Mouse (Mus musculus) liver, postnatal 0 days (tissue): ENCODE results near the gene Kif9. TPM values are rescaled to one million over a fixed set of nuclear protein-coding genes. Genes with fewer than 3 reads are reported as not detected.

Source experiments
- ATAC-seq: fragments of 200-750 bp; cut with Nextera tagmentation; 2 replicates; pipeline ENCODE4 v1.8.0; 2017; ENCODE audit warnings: mild to moderate bottlenecking, moderate library complexity
- DNase-seq: peaks from one replicate; pipeline ENCODE4 v3.0.0-alpha.2; 2016
- H3K27ac ChIP-seq: fragments of 300-500 bp; sonication (generic); 2 replicates; pipeline ENCODE4 v1.5.1; 2014; ENCODE audit warnings: antibody characterized with exemption, moderate library complexity, mild to moderate bottlenecking, low read depth
- H3K27me3 ChIP-seq: fragments of 300-500 bp; sonication (generic); 2 replicates; pipeline ENCODE4 v1.6.1; 2014; ENCODE audit warnings: low read length, control low read depth, mixed read lengths; ENCODE audit not compliant: insufficient read depth
- H3K36me3 ChIP-seq: fragments of 300-500 bp; sonication (generic); replicated peaks from 2 replicates; pipeline ENCODE4 v1.6.1; 2014; ENCODE audit warnings: mild to moderate bottlenecking, control low read depth, low read length, moderate library complexity, mixed read lengths; ENCODE audit not compliant: insufficient read depth
- H3K4me1 ChIP-seq: fragments of 300-500 bp; sonication (generic); 2 replicates; pipeline ENCODE4 v1.6.1; 2014; ENCODE audit warnings: antibody characterized with exemption, mild to moderate bottlenecking, control low read depth; ENCODE audit not compliant: insufficient read depth
- H3K4me2 ChIP-seq: fragments of 300-500 bp; sonication (generic); 2 replicates; pipeline ENCODE4 v1.6.1; 2014; ENCODE audit warnings: low read depth, mild to moderate bottlenecking, low read length, moderate library complexity, mixed read lengths
- H3K4me3 ChIP-seq: fragments of 300-500 bp; sonication (generic); 2 replicates; pipeline ENCODE4 v1.5.1; 2014; ENCODE audit warnings: low read depth, low read length
- H3K9ac ChIP-seq: fragments of 300-500 bp; sonication (generic); replicated peaks from 2 replicates; pipeline ENCODE4 v1.6.1; 2014; ENCODE audit warnings: mild to moderate bottlenecking, moderate library complexity
- H3K9me3 ChIP-seq: fragments of 300-500 bp; sonication (generic); 2 replicates; pipeline ENCODE4 v1.6.1; 2016; ENCODE audit warnings: mild to moderate bottlenecking, control low read depth, low read length, mixed read lengths
- CTCF ChIP-seq: sonication (generic); IDR thresholded peaks from 2 replicates; pipeline ENCODE4 v1.5.1; 2016; ENCODE audit warnings: antibody characterized with exemption, low read depth
- EP300 ChIP-seq: IDR thresholded peaks from 2 replicates; pipeline ENCODE4 v1.6.1; 2016; ENCODE audit warnings: antibody characterized with exemption, low read depth, mild to moderate bottlenecking
- WGBS: fragments of 180-500 bp; shearing (Covaris S2); extraction: QIAGEN DNeasy Blood & Tissue Kit; methylation state at CpG from one replicate; pipeline ENCODE4 v1.1.7; 2014; ENCODE audit not compliant: insufficient replicate concordance; 5-methylcytosine and 5-hydroxymethylcytosine counted together
- polyA plus RNA-seq: library from polyadenylated mRNA; unstranded; fragments of >200 nt; fragmentation: Nextera tagmentation; extraction: Ambion mirVana; gene quantifications from 2 replicates; pipeline ENCODE4 v1.2.1, GENCODE M21; 2015

Kif9 gene
- polyA plus RNA-seq, 1 experiment from 2014 or later, result 0.53 TPM

DNA sequence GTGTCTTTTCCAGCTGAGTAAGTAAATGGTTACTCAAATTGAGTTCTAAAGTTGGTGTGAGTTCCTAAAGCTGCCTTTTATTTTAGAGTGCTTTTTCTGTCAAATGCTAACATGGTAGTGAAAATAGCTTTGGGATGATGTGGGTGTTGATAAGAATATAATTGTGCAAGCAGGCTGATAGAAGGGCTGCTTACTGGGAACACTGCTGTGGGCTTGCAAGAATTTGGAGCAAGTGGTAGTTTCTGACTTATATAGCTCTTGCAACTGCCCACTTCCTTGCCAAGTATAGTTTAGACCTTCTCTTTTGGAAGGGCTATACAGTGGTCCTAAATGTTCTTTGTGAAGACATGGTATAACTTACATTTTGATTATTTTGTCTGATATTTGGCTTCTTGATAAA, 61.8 kb downstream of the Kif9 start:
- ATAC-seq (no peak), DNase-seq (no peak)
- TF ChIP-seq EP300 (no peak), CTCF (no peak)

GRCm38 (mm10) chr9:110541988-110542387, 65.2 kb downstream of the Kif9 start:
- 53% methylated on average over 4 of the region's 4 CpGs for WGBS
- DNase-seq (no peak), ATAC-seq (0 out of 2 replicates have a peak, but pooled peaks have one; percentile 8)

More for the DNA sequence above, 61.8 kb downstream of the Kif9 start:
- Histone ChIP-seq H3K4me1 (peaks cover 29% of the 10 kb centered on the region), H3K4me2 (no peak overlapping the region), H3K9ac (no peak overlapping the region), H3K36me3 (0 out of 2 replicates have a peak, but pooled peaks cover 4% of the 10 kb centered on the region), H3K4me3 (no peak overlapping the region), H3K27me3 (no peaks in the 10 kb centered on the region), H3K27ac (no peak overlapping the region), H3K9me3 (no peaks in the 10 kb centered on the region)

DNA sequence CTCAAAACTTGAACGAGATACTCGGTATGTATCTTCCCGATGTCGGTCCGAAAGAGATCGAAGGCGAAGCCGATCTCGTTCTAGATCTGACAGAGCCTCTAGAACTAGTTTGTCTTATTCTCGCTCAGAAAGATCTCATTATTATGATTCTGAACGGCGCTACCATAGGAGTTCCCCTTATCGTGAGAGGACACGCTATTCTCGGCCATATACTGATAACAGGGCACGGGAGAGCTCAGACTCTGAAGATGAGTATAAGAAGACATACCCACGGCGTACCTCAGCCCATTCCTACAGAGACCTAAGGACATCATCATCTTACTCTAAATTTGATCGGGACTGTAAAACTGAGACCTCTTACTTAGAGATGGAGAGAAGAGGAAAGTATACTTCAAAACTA, 71.5 kb downstream of the Kif9 start:
- Histone ChIP-seq H3K9me3 (no peaks in the 10 kb centered on the region), H3K9ac (no peak overlapping the region), H3K4me3 (no peak overlapping the region), H3K4me1 (no peaks in the 10 kb centered on the region), H3K27ac (no peak overlapping the region), H3K27me3 (no peaks in the 10 kb centered on the region), H3K36me3 (peaks cover 60% of the 10 kb centered on the region), H3K4me2 (no peak overlapping the region)
- no peak for DNase-seq
- 81% methylated on average over 19 of the region's 19 CpGs for WGBS
- no peak for ATAC-seq
- TF ChIP-seq CTCF (no peak), EP300 (no peak)

More at GRCm38 (mm10) chr9:110541988-110542387, 65.2 kb downstream of the Kif9 start:
- Histone ChIP-seq H3K27me3 (no peaks in the 10 kb centered on the region), H3K4me2 (no peak overlapping the region), H3K4me3 (no peak overlapping the region), H3K4me1 (peaks cover 4% of the 10 kb centered on the region), H3K9ac (no peak overlapping the region), H3K9me3 (no peaks in the 10 kb centered on the region), H3K27ac (no peak overlapping the region), H3K36me3 (0 out of 2 replicates have a peak, but pooled peaks cover 2% of the 10 kb centered on the region)
- no peak for TF ChIP-seq CTCF
- TF ChIP-seq EP300, result no peak

- H3K36me3 ChIP-seq, result peaks cover 66% of the 10 kb centered on the region
- no peak overlapping the region for H3K9ac ChIP-seq
- H3K4me2 ChIP-seq, result no peak overlapping the region
- H3K9me3 ChIP-seq, result no peaks in the 10 kb centered on the region
- TF ChIP-seq EP300 (no peak), CTCF (peak; percentile 45; the same call in 1 of the 2 replicates)
- no peaks in the 10 kb centered on the region for H3K27me3 ChIP-seq
- H3K27ac ChIP-seq, result no peak overlapping the region
- DNase-seq (no peak), ATAC-seq (no peak)
- no peaks in the 10 kb centered on the region for H3K4me1 ChIP-seq
- no peak overlapping the region for H3K4me3 ChIP-seq
Observed at GRCm38 (mm10) chr9:110568309-110568708, 91.6 kb downstream of the Kif9 start.

Other genes with a start within 250 kb of the Kif9 start
- gene Cspg5, start 233.2 kb upstream of the Kif9 start, polyA plus RNA-seq, result 0.31 and 0.41 TPM in 2 replicates
- gene Elp6, start 171.8 kb upstream of the Kif9 start, polyA plus RNA-seq, result 3.2 and 3.3 TPM in 2 replicates
- gene Scap, start 143.7 kb upstream of the Kif9 start, polyA plus RNA-seq, result 42.7 and 44.4 TPM in 2 replicates
- gene Ptpn23, start 68.7 kb upstream of the Kif9 start, polyA plus RNA-seq, result 3.0 and 3.3 TPM in 2 replicates
- gene Ngp, start 57.2 kb upstream of the Kif9 start, polyA plus RNA-seq, result 1,016 and 1,021 TPM in 2 replicates
- gene Klhl18, start 264 bp upstream of the Kif9 start, polyA plus RNA-seq, result 1.4 and 1.5 TPM in 2 replicates
- 9.6 and 10.1 TPM in 2 replicates for gene Setd2, start 55.6 kb downstream of the Kif9 start, polyA plus RNA-seq
- 1.3 and 1.4 TPM in 2 replicates for gene Nradd, start 147.5 kb downstream of the Kif9 start, polyA plus RNA-seq
- 1.5 and 2.0 TPM in 2 replicates for gene Nbeal2, start 177.2 kb downstream of the Kif9 start, polyA plus RNA-seq
- 69.3 and 71.1 TPM in 2 replicates for gene Ccdc12, start 179.5 kb downstream of the Kif9 start, polyA plus RNA-seq